Mouse (Mus musculus): ENCODE data around the gene Atf1. TPM values are rescaled to one million over a fixed set of nuclear protein-coding genes. Genes with fewer than 3 reads are reported as not detected.
"Not testable (repeated sequence)": the region's sequence is repeated elsewhere in the genome, so short reads cannot be mapped to it uniquely, and the experiment has no call there.

The Atf1 gene
- polyA plus RNA-seq, 1 experiment from 2014 or later, result 52.9 TPM

DNA sequence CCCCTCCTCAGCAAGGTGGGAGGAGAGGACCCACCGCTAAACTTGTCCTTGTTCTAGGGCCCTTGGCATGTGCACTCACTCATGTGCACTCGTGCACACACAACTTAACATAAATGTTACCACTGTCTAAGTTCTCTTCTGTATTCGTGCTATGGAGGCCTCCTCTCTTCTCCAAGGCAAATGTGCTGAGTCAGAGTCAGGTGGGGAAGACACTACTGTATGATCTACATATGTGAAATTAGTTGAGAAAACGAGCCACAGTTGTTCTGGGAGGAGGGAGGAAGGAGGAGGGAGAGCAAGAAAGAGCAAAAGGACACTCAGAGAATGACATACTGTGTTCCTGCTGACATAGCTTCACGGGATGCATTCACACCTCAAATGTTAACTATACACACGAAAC is 72.9 kb downstream of the Atf1 start:
- Histone ChIP-seq H3K9me3 (no peaks in the 10 kb centered on the region), H3K36me3 (no peaks in the 10 kb centered on the region), H3K27ac (no peak overlapping the region), H3K4me3 (no peak overlapping the region), H3K4me1 (peaks cover 5% of the 10 kb centered on the region; the same call in 1 of the 2 replicates), H3K4me2 (no peak overlapping the region), H3K9ac (no peak overlapping the region), H3K27me3 (no peaks in the 10 kb centered on the region)
- WGBS, result 79% methylated on average over 6 of the region's 6 CpGs
- ATAC-seq (ENCODE audit: insufficient number of reproducible peaks, insufficient read depth, low FRiP score, low TSS enrichment, low read depth), result no peak

- no peaks in the 10 kb centered on the region for H3K27me3 ChIP-seq
- H3K4me2 ChIP-seq, result no peak overlapping the region
- no peaks in the 10 kb centered on the region for H3K9me3 ChIP-seq
- no peaks in the 10 kb centered on the region for H3K36me3 ChIP-seq
- no peak overlapping the region for H3K4me3 ChIP-seq
- 80% methylated on average over 15 of the region's 15 CpGs for WGBS
- H3K9ac ChIP-seq, result no peak overlapping the region
- H3K4me1 ChIP-seq, result peaks cover 8% of the 10 kb centered on the region; the same call in 1 of the 2 replicates
- no peak overlapping the region for H3K27ac ChIP-seq
- ATAC-seq (ENCODE audit: insufficient number of reproducible peaks, insufficient read depth, low FRiP score, low TSS enrichment, low read depth), result no peak
Observed at GRCm38 (mm10) chr15:100301556-100301955, 73.9 kb downstream of the Atf1 start.

- Histone ChIP-seq H3K4me2 (peak overlapping the region; percentile 82), H3K27me3 (no peaks in the 10 kb centered on the region), H3K4me1 (peaks cover 8% of the 10 kb centered on the region; the same call in 1 of the 2 replicates), H3K4me3 (peak overlapping the region; percentile 56), H3K36me3 (no peaks in the 10 kb centered on the region), H3K27ac (peak overlapping the region; percentile 78), H3K9me3 (no peaks in the 10 kb centered on the region), H3K9ac (peak overlapping the region; percentile 75)
- 49% methylated on average over 8 of the region's 8 CpGs for WGBS
- no peak for ATAC-seq (ENCODE audit: insufficient number of reproducible peaks, insufficient read depth, low FRiP score, low TSS enrichment, low read depth)
Observed at GRCm38 (mm10) chr15:100303428-100304018, 75.9 kb downstream of the Atf1 start.

GRCm38 (mm10) chr15:100304019-100304991 is 76.7 kb downstream of the Atf1 start, which contains the start of gene Mettl7a1:
TSS of gene Mettl7a1 (plus strand) at chr15:100304140.
- Histone ChIP-seq H3K9me3 (no peaks in the 10 kb centered on the region), H3K4me3 (peak within 1 kb of the TSS; percentile 56), H3K36me3 (no peaks in the 10 kb centered on the region), H3K27ac (peak within 1 kb of the TSS; percentile 78), H3K4me1 (peaks cover 8% of the 10 kb centered on the region; the same call in 1 of the 2 replicates), H3K27me3 (no peaks in the 10 kb centered on the region), H3K9ac (peak within 1 kb of the TSS; percentile 75), H3K4me2 (peak within 1 kb of the TSS; percentile 82)
- 4% methylated on average over 22 of the region's 30 CpGs for WGBS
- peak; percentile 60; the same call in 1 of the 2 replicates for ATAC-seq (ENCODE audit: insufficient number of reproducible peaks, insufficient read depth, low FRiP score, low TSS enrichment, low read depth)

DNA sequence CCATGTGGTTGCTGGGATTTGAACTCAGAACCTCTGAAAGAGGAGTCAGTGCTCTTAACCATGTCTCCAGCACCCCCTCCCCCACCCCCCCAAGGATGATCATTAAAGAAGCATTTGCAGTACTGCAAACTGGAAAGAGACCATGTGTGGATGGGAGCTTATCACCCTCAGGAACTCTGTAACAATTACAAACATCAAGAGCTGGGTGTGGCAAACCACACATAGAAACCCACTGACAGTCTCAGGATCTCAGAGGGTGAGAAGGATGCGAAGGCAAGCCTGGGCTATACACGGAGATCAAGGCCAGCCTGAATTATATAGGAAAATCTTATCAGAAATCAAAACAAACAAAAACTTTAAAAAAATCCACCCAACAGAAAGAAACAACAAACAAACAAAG is 78.6 kb downstream of the Atf1 start:
- Histone ChIP-seq H3K4me1 (peaks cover 8% of the 10 kb centered on the region; the same call in 1 of the 2 replicates), H3K27ac (no peak overlapping the region), H3K4me2 (no peak overlapping the region), H3K36me3 (no peaks in the 10 kb centered on the region), H3K4me3 (no peak overlapping the region), H3K9ac (no peak overlapping the region), H3K27me3 (no peaks in the 10 kb centered on the region), H3K9me3 (no peaks in the 10 kb centered on the region)
- no peak for ATAC-seq (ENCODE audit: insufficient number of reproducible peaks, insufficient read depth, low FRiP score, low TSS enrichment, low read depth)
- 68% methylated on average over 2 of the region's 2 CpGs for WGBS

DNA sequence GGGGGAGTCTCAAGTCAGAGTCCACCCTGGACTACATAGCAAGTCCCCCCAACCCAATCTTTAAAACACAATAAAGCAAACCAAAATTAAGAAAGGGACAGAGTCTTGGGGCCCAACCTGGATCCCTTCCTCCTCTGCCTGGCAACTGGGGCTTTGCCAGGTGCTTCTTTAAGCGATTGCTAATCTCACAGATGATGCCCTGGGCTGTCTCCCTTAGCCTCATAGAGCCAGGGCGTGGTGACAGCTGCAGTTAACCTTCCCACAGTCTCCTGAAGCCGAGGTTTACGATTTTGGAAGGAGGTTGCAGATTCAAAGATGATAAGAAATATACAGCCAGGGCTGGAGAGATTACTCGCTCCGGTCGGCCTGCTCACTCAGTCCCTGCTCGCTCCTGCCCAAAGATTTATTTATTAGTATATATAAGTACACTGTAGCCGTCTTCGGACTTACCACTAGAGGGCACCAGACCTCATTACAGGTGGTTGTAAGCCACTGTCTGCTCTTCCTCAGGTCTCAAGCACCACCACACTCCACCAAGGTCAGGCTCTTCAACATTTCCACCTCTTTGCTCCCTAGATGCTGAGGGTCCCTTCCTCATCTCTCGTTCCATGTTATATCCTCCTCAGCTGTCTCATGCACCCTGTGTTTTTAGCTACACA is 79.9 kb downstream of the Atf1 start:
- not testable (repeated sequence) for H3K4me2 ChIP-seq; H3K9ac ChIP-seq; H3K27ac ChIP-seq; H3K4me3 ChIP-seq; H3K27me3 ChIP-seq; H3K9me3 ChIP-seq; ATAC-seq (ENCODE audit: insufficient number of reproducible peaks, insufficient read depth, low FRiP score, low TSS enrichment, low read depth); H3K36me3 ChIP-seq; H3K4me1 ChIP-seq
- WGBS, result 47% methylated on average over 11 of the region's 11 CpGs

Other genes with a start within 250 kb of the Atf1 start
- 13.0 and 13.1 TPM in 2 replicates for gene Dip2b, start 189.2 kb upstream of the Atf1 start, polyA plus RNA-seq (2015; fragmentation: Nextera tagmentation; extraction: Ambion mirVana)
- not detected in 2 replicates for gene Tmprss12, start 53.0 kb downstream of the Atf1 start, polyA plus RNA-seq (2015; fragmentation: Nextera tagmentation; extraction: Ambion mirVana)
- 5.2 and 5.7 TPM in 2 replicates for gene Mettl7a1, start 76.3 kb downstream of the Atf1 start, polyA plus RNA-seq (2015; fragmentation: Nextera tagmentation; extraction: Ambion mirVana)
- 0.15 and 0.28 TPM in 2 replicates for gene Mettl7a3, start 107.1 kb downstream of the Atf1 start, polyA plus RNA-seq (2015; fragmentation: Nextera tagmentation; extraction: Ambion mirVana)
- not detected in 2 replicates for gene Methig1, start 125.3 kb downstream of the Atf1 start, polyA plus RNA-seq (2015; fragmentation: Nextera tagmentation; extraction: Ambion mirVana)
- not detected in 2 replicates for gene Mettl7a2, start 125.4 kb downstream of the Atf1 start, polyA plus RNA-seq (2015; fragmentation: Nextera tagmentation; extraction: Ambion mirVana)
- gene Higd1c, start 136.7 kb downstream of the Atf1 start, polyA plus RNA-seq (2015; fragmentation: Nextera tagmentation; extraction: Ambion mirVana), result not detected in 2 replicates
- gene Gm5475, start 194.3 kb downstream of the Atf1 start, polyA plus RNA-seq (2015; fragmentation: Nextera tagmentation; extraction: Ambion mirVana), result 0.10 TPM in 1 of 2 replicates, not detected in the other
- 21.8 and 22.0 TPM in 2 replicates for gene Slc11a2, start 197.3 kb downstream of the Atf1 start, polyA plus RNA-seq (2015; fragmentation: Nextera tagmentation; extraction: Ambion mirVana)
- 31.4 and 33.0 TPM in 2 replicates for gene Letmd1, start 241.2 kb downstream of the Atf1 start, polyA plus RNA-seq (2015; fragmentation: Nextera tagmentation; extraction: Ambion mirVana)